Mouse (Mus musculus): ENCODE data around the gene Crhr1. TPM values are rescaled to one million over a fixed set of nuclear protein-coding genes. Genes with fewer than 3 reads are reported as not detected.

The Crhr1 gene
- total RNA-seq (2015; ENCODE audit: low replicate concordance) (not detected in 2 replicates), total RNA-seq (2017; ENCODE audit: low replicate concordance) (not detected in 2 replicates)

DNA sequence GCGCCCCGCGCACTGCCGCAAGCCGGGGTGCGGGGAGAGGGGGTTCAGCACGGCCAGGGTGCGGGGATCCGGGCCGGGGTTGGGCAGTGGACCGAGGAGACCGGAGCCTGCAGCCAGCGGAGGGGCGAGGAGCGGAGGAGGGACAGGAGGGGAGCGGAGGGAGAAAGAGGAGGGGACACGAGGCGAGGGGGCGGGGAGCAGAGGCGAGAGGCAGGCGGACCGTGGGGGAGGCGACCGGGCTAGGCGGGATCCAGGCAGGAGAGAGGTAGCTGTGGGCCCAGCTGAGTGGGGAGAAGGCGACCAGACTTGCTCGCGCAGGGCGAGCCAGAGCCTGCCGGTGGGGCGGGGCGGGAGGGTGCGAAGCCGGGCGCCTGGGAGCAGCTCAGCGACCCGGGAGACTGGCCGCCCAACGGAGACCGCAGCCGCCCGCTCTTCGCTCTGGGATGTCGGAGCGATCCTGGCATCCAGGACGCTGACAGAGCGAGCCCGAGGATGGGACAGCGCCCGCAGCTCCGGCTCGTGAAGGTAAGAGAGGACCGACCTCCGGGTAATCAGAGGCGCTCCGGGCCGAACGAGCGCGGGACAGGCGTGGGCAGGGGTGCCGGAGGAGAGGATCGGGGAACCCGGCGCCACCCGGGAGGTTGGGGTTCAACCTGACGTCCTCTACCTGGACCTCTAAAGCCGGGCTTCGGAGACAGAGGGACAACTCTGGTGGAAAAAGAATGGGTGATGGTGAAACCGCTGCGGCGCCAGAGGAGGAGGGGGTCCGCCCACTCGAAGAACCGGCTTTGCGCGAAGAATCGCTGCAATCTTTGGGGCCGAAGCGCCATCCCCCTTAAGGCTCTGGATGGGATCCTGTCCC is at the start of gene Crhr1:
TSS of gene Crhr1 (plus strand) at position 276 of the 862 bp plus-strand sequence.
- no peak for ATAC-seq (replicated peaks; ENCODE audit: low FRiP score, poor library complexity, severe bottlenecking)

GRCm38 (mm10) chr11:104083248-104083647 is 49.4 kb upstream of the Crhr1 start:
- no peak for ATAC-seq (replicated peaks; ENCODE audit: low FRiP score, poor library complexity, severe bottlenecking)

- no peak for ATAC-seq (replicated peaks; ENCODE audit: low FRiP score, poor library complexity, severe bottlenecking)
Observed at GRCm38 (mm10) chr11:104083716-104084115, 48.9 kb upstream of the Crhr1 start.

GRCm38 (mm10) chr11:104088519-104088918 is 44.1 kb upstream of the Crhr1 start:
- no peak for ATAC-seq (replicated peaks; ENCODE audit: low FRiP score, poor library complexity, severe bottlenecking)

GRCm38 (mm10) chr11:104090769-104091168 is 41.9 kb upstream of the Crhr1 start:
- no peak for ATAC-seq (replicated peaks; ENCODE audit: low FRiP score, poor library complexity, severe bottlenecking)

GRCm38 (mm10) chr11:104095151-104095550 is 37.5 kb upstream of the Crhr1 start:
- no peak for ATAC-seq (replicated peaks; ENCODE audit: low FRiP score, poor library complexity, severe bottlenecking)

- no peak for ATAC-seq (replicated peaks; ENCODE audit: low FRiP score, poor library complexity, severe bottlenecking)
Observed at GRCm38 (mm10) chr11:104096536-104096935, 36.1 kb upstream of the Crhr1 start.

DNA sequence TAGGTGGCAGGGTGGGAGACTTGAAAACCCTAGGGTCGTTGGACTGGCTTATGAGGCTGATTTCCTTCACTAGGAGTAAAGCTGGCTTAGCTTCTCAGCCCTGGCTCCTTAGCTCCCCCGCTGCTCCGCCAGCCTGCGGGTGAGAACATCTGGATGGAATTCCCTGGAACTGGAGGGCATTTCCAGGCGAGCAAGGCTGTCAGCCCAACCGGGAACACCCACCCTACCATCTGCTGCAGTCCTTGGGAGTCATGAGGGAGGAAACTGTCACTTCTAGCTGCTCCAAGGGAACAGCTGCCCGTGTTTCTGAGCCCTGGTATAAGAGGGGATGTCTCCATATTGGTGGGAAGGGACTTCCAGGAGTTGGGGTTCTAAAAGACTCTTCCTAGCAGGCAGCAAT is 33.1 kb upstream of the Crhr1 start:
- ATAC-seq (replicated peaks; ENCODE audit: low FRiP score, poor library complexity, severe bottlenecking): no peak

DNA sequence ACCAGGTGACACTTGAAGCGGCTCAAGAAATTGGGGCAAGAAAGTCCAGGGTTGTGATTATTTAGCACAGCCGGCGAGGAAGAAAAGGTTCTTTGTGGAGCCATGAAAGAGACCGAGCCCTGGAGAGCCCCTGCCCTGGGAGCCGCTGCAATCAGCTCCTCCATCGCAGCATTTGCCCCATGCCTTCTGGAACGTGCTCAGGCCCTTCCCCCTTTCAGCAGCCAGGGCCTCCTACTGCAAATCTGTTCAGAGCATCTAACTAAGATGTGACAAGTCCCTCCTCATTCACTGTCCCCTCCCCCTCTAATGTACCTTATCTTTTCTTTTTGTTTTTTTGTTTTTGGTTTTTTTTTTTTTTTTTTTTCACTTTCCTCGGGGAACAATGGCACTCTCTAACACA is 30.0 kb upstream of the Crhr1 start:
- no peak for ATAC-seq (replicated peaks; ENCODE audit: low FRiP score, poor library complexity, severe bottlenecking)

GRCm38 (mm10) chr11:104106329-104106728 is 26.3 kb upstream of the Crhr1 start:
- ATAC-seq (replicated peaks; ENCODE audit: low FRiP score, poor library complexity, severe bottlenecking): no peak

GRCm38 (mm10) chr11:104106969-104107368 is 25.7 kb upstream of the Crhr1 start:
- no peak for ATAC-seq (replicated peaks; ENCODE audit: low FRiP score, poor library complexity, severe bottlenecking)

- no peak for ATAC-seq (replicated peaks; ENCODE audit: low FRiP score, poor library complexity, severe bottlenecking)
Observed at GRCm38 (mm10) chr11:104110366-104110765, 22.3 kb upstream of the Crhr1 start.

DNA sequence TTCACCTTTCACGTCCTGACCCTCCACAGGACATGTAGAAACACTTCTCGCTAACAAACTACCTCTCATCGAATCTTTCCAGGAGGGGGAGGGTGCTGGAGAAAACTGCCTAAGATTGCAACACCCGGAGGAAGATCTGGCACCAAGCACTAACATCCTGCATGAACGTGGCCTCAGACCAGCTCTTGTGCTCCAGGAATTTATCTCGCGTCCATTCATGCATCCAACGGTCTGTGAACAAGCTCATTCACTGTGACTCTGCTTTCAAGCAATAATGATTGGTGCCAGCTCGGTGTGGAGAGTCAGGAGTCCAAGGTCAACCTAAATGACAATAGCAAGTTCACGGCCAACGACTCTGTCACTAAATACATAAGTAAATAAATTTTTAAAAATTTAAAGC is 20.8 kb upstream of the Crhr1 start:
- ATAC-seq (replicated peaks; ENCODE audit: low FRiP score, poor library complexity, severe bottlenecking): no peak

- ATAC-seq (replicated peaks; ENCODE audit: low FRiP score, poor library complexity, severe bottlenecking): no peak
Observed at GRCm38 (mm10) chr11:104113699-104114098, 19.0 kb upstream of the Crhr1 start.

DNA sequence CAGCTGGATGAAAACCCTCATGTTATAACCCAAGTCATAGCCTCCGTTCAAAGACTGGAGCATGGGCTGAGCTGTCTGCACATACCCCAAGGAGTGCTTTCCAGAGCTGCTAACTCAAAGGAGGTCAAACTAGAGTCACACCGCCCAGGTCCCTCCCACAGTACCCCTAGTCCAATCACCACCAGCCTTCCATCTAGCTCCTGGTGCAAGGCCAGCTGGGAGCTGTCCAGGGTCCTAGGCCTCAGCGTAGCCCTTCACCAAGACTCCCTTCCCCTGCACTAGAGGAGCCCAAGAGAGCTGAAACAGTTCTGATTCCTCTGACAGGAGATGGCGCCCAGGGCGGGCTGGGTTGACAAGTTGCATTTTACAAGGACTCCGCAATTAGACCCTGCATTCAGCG is 18.0 kb upstream of the Crhr1 start:
- no peak for ATAC-seq (replicated peaks; ENCODE audit: low FRiP score, poor library complexity, severe bottlenecking)

DNA sequence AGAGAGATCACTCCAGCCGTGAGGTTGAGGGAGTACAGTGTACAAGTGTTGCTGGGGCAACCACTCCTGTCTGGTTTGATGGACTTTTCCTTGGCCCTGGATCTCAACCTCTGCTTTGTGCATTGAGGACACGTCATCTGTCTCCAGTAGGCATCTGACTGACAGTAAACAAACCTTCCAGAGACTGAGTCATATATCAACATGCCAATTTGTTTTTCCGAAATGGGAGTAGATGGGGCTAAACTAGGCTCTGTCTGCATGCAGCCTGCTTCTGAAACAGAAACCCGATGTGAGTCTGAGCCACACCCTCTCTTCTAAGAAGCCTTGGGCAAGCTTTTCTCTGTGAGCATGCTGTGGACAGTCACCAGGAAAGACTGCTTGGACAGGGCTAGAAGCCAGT is 14.3 kb upstream of the Crhr1 start:
- no peak for ATAC-seq (replicated peaks; ENCODE audit: low FRiP score, poor library complexity, severe bottlenecking)

GRCm38 (mm10) chr11:104122966-104123365 is 9.7 kb upstream of the Crhr1 start:
- ATAC-seq (replicated peaks; ENCODE audit: low FRiP score, poor library complexity, severe bottlenecking): no peak

DNA sequence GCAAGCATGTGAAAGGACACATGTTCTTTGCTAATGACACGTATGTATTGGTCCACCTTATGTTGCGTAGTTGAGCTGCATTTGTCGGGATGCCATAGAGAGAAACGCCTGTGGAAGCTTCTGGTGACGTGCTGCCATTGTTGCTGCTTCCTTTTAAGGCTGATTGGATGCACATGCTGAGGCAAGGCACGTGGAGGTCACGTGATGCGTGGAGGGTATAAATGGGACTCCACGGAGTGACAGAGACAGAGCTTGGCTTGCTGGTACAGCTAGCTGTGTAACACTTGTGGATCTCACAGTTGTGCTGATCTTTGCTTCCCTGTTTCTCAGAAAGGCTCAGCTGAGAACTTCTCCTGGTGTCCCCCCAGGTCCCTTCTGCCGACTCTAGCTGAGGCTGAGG is 9.2 kb upstream of the Crhr1 start:
- ATAC-seq (replicated peaks; ENCODE audit: low FRiP score, poor library complexity, severe bottlenecking): no peak

DNA sequence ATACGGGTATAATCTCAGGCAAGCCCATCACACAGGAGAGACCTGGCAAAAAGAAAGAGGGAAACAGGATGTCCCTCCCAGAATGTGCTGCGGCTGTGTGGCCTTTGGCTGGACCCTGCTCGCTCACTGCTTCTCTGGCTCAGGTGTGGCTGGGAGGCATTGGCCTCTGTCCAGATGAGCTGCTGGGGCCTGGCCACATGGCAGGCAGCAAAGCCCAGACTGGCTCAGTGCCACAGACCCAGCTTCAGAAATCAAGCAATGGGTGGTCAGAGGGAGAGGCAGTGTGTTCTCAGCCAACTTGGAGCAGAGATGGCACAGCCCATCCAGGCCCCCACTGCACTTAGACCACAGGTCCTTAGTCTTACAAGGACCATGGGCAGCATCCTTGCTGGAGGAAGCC is 8.1 kb upstream of the Crhr1 start:
- no peak for ATAC-seq (replicated peaks; ENCODE audit: low FRiP score, poor library complexity, severe bottlenecking)

DNA sequence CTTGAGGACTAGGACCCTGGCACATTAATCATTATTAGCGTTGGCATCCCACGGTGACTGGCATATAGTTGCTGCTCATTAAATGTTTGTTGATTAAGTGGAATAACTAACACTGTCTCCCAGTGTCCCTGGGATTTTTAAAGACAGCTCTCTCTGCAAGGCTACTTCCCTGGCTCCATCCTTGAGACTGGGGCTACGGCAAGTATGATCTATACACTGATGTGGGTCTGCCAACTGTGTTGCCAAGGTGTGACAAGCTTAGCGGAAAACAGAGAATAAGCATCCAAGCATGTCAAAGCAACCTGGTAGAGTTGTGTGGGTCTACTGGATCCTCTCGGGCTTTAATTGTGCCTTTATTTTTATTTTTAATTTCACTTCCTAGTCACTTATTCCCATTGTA is 3.2 kb upstream of the Crhr1 start:
- no peak for ATAC-seq (replicated peaks; ENCODE audit: low FRiP score, poor library complexity, severe bottlenecking)

DNA sequence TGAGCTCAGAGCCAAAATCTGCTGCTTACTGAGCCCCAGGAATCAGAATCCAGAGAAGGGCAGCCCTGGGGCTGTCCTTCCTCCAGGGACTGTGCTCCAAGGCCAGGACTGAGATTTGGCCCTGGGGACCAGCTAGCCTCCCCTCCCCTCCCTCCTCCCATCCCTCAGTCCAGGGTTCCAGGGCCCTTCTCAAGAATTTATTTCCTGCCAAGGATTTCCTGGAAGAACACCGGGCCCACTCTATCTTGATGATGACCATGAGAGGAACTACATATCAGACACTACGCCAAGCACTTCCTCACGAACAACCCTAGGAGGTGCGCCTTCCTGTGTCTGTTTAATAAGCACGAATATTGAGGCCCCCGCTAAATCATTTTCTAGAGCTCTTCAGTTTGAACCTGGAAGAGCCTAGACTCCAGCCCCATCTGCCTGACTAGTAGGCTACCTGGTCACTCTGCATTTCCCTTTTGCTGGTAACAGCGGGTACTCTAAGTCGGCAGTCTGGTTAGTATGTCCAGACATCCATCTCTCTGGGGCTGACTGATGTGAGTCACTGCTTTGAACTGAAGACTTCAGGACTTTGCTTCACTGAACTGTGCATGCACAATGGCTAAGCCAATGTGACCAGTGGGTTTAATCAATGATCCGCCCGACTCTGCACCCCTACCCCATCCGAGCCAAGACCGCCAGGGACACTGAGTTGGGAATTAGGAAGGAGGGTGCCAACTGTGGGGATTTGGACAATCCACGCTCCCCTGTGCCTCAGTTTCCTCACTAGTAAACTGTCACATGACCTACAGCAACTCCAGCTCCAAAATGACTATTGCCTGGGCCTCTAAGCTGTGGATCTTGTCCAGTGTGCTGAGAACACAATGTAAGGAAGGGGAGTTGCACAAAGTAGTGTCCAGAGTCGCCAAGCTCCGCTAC is 1.7 kb upstream of the Crhr1 start:
- no peak for ATAC-seq (replicated peaks; ENCODE audit: low FRiP score, poor library complexity, severe bottlenecking)
